Mouse (Mus musculus) liver, adult 2 months (tissue): ENCODE results near the gene Gimap9. TPM values are rescaled to one million over a fixed set of nuclear protein-coding genes. Genes with fewer than 3 reads are reported as not detected.

Source experiments
- DNase-seq: peaks from one replicate; pipeline ENCODE4 v3.0.0-alpha.2; 2011; ENCODE audit warnings: low read depth, low spot score; ENCODE audit errors: extremely low read depth
- H3K27ac ChIP-seq: fragments of 200-500 bp; replicated peaks from 2 replicates; pipeline ENCODE4 v1.5.1; 2012; ENCODE audit warnings: low read depth, mild to moderate bottlenecking, control low read depth, inconsistent platforms, low read length; ENCODE audit not compliant: insufficient read depth
- H3K27me3 ChIP-seq: fragments of 200-500 bp; 2 replicates; pipeline ENCODE4 v1.6.1; 2012; ENCODE audit warnings: mild to moderate bottlenecking, moderate library complexity, low read length, inconsistent platforms; ENCODE audit not compliant: control insufficient read depth, insufficient read depth
- H3K36me3 ChIP-seq: fragments of 200-500 bp; 2 replicates; pipeline ENCODE4 v1.6.1; 2012; ENCODE audit warnings: low read length, inconsistent platforms; ENCODE audit not compliant: control insufficient read depth, insufficient read depth
- H3K4me1 ChIP-seq: fragments of 200-500 bp; 2 replicates; pipeline ENCODE4 v1.6.1; 2011; ENCODE audit warnings: low read length; ENCODE audit not compliant: control insufficient read depth, insufficient read depth
- H3K4me3 ChIP-seq: fragments of 200-500 bp; 2 replicates; pipeline ENCODE4 v1.5.1; 2011; ENCODE audit warnings: low read depth, mild to moderate bottlenecking, control low read depth, low read length, moderate library complexity; ENCODE audit not compliant: insufficient read depth
- H3K79me2 ChIP-seq: fragments of 200-500 bp; 2 replicates; pipeline ENCODE4 v1.6.1; 2012; ENCODE audit warnings: inconsistent platforms, mild to moderate bottlenecking, low read length, moderate library complexity; ENCODE audit not compliant: control insufficient read depth, insufficient read depth
- H3K9ac ChIP-seq: fragments of 200-500 bp; 2 replicates; pipeline ENCODE4 v1.6.1; 2012; ENCODE audit warnings: low read depth, mild to moderate bottlenecking, control low read depth, inconsistent platforms, low read length
- CTCF ChIP-seq: fragments of 200-500 bp; IDR thresholded peaks from 2 replicates; pipeline ENCODE4 v1.5.1; 2011; ENCODE audit warnings: low read depth, low read length, control low read depth
- POLR2A ChIP-seq: fragments of 200-500 bp; IDR thresholded peaks from 2 replicates; pipeline ENCODE4 v1.6.1; 2011; ENCODE audit warnings: low read length, control low read depth; ENCODE audit not compliant: insufficient read depth; ENCODE audit errors: extremely low read depth
- WGBS: fragments of 180-500 bp; shearing (Covaris S2); methylation state at CpG from one replicate; pipeline ENCODE4 v1.1.7; 2018; 5-methylcytosine and 5-hydroxymethylcytosine counted together
- polyA plus RNA-seq: library from polyadenylated mRNA; depleted of rRNA; stranded (reverse); fragments of >200 nt; gene quantifications from 2 replicates; pipeline ENCODE4 v1.2.3, GENCODE M21; 2012
- total RNA-seq: library from RNA; depleted of rRNA; stranded (reverse); fragments of >200 nt; gene quantifications from 2 replicates; pipeline ENCODE4 v1.2.3, GENCODE M21; 2014

Gimap9 gene
- total and polyA plus RNA-seq, 2 experiments, result 4.2 to 12.2 TPM

DNA sequence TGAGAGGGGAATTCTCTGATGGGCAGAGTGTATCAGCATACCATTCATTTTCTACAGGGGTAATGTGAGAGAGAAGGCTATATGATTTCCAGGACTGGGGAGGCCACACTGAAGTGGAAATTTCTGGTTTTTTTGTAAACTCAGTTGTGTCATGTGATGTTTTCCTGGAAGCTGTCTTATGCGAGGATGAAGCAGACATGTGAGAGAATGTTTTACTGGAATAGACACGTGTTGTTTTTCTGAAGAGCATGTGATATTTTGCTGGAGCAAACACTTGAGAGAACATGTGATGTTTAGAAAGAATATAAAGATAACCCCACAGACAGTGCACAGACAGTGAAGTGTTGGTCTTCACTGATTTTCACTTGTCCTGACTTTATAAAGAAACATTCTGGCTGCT, 37.4 kb upstream of the Gimap9 start:
- Histone ChIP-seq H3K79me2 (no peaks in the 10 kb centered on the region), H3K4me3 (no peak overlapping the region), H3K4me1 (no peaks in the 10 kb centered on the region), H3K27me3 (no peaks in the 10 kb centered on the region), H3K36me3 (no peaks in the 10 kb centered on the region), H3K9ac (no peak overlapping the region), H3K27ac (no peak overlapping the region)
- WGBS, result 52% methylated on average over 2 of the region's 2 CpGs
- DNase-seq, result peak; percentile 6
- TF ChIP-seq POLR2A, result no peak
- TF ChIP-seq CTCF, result no peak

DNA sequence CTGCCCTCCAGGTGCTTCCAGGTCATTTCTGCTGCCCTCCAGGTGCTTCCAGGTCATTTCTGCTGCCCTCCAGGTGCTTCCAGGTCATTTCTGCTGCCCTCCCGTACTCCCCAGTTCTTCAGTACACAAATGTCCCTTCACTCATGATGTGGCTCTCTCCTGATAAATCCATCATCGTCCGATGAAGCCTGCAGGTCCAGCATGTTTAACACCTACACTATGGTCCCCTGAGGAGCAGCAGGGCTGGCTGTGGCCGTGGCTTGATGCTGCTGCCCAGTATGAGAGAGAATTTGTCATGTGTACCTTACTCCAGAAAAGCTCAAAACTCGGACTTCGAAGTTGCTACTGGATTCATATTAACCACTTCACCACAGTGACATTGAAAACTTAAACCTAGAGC, 34.5 kb upstream of the Gimap9 start:
- no peaks in the 10 kb centered on the region for H3K27me3 ChIP-seq
- no peak overlapping the region for H3K9ac ChIP-seq
- TF ChIP-seq CTCF, result no peak
- no peak for TF ChIP-seq POLR2A
- H3K4me3 ChIP-seq, result no peak overlapping the region
- H3K36me3 ChIP-seq, result no peaks in the 10 kb centered on the region
- no peaks in the 10 kb centered on the region for H3K4me1 ChIP-seq
- H3K27ac ChIP-seq, result no peak overlapping the region
- WGBS, result 73% methylated on average over 6 of the region's 6 CpGs
- H3K79me2 ChIP-seq, result no peaks in the 10 kb centered on the region
- no peak for DNase-seq

DNA sequence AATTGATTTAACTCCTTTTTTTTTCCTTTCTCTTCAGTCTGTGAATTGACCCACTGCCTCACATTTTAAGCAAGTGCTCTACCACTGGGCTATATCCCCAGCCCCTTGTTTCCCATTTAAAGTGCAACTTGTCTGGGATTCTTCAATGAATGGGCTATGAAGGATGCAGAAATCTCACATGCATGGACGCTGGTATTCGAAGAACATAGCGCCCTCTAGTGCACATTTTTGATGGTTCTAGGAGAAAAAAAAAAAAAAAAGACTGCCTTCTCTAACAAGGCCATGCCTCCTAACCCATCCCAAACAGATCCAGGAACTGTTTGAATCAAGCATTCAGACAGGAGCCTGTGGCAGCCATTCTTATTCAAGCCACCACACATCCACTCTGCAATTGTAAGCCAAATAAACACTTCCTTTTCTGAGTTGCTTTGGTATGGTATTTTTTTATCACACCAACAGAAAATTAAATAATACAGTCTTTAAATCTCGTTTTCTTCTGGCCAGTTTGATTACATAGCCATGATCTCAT, 33.1 kb upstream of the Gimap9 start:
- Histone ChIP-seq H3K27ac (no peak overlapping the region), H3K36me3 (no peaks in the 10 kb centered on the region), H3K27me3 (no peaks in the 10 kb centered on the region), H3K4me1 (no peaks in the 10 kb centered on the region; the same call in 1 of the 2 replicates), H3K4me3 (no peak overlapping the region), H3K9ac (no peak overlapping the region), H3K79me2 (no peaks in the 10 kb centered on the region)
- DNase-seq, result peak; percentile 72
- TF ChIP-seq CTCF, result peak; percentile 41
- no peak for TF ChIP-seq POLR2A
- 25% methylated on average over 4 of the region's 4 CpGs for WGBS

DNA sequence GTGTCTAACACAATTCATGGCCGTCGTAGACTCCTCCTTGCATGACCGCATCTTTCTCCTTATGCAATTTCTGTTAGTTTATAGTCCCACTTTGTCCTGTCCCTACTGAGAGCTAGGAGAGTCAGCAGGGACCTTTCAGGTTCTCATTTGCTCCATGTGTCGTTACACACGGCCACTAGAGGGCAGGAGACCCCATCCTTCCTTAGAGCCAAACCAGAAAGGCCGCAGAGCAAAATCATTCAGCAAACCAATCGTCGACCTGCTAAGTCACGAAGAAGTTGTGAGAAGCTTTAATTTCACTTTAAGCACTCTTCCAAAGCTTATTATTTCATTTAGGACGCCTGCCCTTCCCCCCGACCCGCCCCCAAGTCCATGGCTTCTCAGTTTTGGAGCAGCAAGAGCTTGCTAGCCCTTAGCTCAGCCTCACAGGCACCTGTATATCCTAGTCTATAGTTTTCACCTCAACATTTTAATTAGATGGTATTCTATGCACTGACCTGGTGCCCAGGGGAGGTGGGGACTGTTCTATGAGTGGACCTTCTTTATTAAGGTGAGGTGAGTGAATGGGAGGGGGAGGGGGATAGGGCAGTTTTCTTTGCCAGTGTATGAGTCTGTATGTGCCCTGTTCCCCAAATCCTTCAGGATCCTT, 30.1 kb upstream of the Gimap9 start:
- H3K9ac ChIP-seq, result no peak overlapping the region
- peak; percentile 66 for DNase-seq
- no peaks in the 10 kb centered on the region; the same call in 1 of the 2 replicates for H3K4me1 ChIP-seq
- no peak overlapping the region for H3K4me3 ChIP-seq
- H3K36me3 ChIP-seq, result no peaks in the 10 kb centered on the region
- WGBS, result 2% methylated on average over 12 of the region's 12 CpGs
- no peak for TF ChIP-seq POLR2A
- TF ChIP-seq CTCF, result peak; percentile 79
- no peak overlapping the region for H3K27ac ChIP-seq
- H3K79me2 ChIP-seq, result no peaks in the 10 kb centered on the region; the same call in 1 of the 2 replicates
- H3K27me3 ChIP-seq, result no peaks in the 10 kb centered on the region

DNA sequence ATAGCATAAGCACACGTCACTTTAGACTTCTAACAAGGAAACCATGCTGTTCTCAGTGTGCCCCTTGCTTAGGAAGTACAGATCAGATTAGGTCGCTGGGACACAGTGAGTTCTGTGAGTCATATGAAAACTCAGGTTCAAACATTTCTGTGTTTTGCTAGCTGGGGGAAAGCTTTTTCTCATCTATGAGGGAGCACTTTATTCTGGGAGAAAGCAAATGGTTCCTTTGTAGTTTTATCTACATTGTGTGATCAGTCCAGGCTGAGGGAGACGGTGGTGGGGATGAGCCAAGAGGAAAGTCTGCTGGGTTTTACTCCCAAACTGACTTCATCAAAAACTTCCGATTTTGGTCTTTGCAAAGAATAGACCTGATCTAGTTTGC, 29.6 kb upstream of the Gimap9 start:
- Histone ChIP-seq H3K4me1 (no peaks in the 10 kb centered on the region; the same call in 1 of the 2 replicates), H3K27ac (no peak overlapping the region), H3K4me3 (no peak overlapping the region), H3K79me2 (no peaks in the 10 kb centered on the region; the same call in 1 of the 2 replicates), H3K27me3 (no peaks in the 10 kb centered on the region), H3K36me3 (no peaks in the 10 kb centered on the region), H3K9ac (no peak overlapping the region)
- no peak for TF ChIP-seq POLR2A
- TF ChIP-seq CTCF, result no peak
- WGBS, result 76% methylated on average over 4 of the region's 4 CpGs
- no peak for DNase-seq

DNA sequence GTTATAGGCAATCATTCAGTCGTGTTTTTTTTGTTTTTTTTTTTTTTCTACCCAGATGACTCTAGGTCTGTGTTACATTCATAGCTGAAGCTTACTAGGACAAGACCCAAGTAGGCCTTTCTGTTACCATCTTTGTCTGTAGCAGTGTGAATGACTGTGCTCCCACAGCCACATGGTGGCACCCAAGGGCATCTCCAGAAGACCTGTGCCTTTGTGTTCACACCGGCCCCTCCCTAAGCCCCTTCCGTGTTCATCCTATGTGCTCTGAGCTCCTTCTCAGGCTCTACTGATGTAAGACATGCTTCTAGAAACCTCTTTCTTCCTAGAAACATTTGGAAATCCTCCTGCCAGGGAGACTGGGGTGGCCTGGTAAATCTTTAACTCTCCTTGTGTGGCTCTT, 28.9 kb upstream of the Gimap9 start, which contains the start of gene Gimap8:
Gene Gimap8, plus strand, starts transcription at position 240 of the 400 bp plus-strand sequence.
- Histone ChIP-seq H3K4me1 (no peaks in the 10 kb centered on the region; the same call in 1 of the 2 replicates), H3K79me2 (no peaks in the 10 kb centered on the region; the same call in 1 of the 2 replicates), H3K9ac (peak within 1 kb of the TSS; percentile 11), H3K27ac (peak within 1 kb of the TSS; percentile 3; the same call in 1 of the 2 replicates), H3K27me3 (no peaks in the 10 kb centered on the region), H3K4me3 (peak within 1 kb of the TSS; percentile 11), H3K36me3 (no peaks in the 10 kb centered on the region)
- peak; percentile 83 for TF ChIP-seq CTCF
- TF ChIP-seq POLR2A, result no peak
- peak; percentile 56 for DNase-seq
- 9% methylated on average over 3 of the region's 3 CpGs for WGBS
